Mouse (Mus musculus) hindbrain, embryonic 11.5 days (tissue): ENCODE data around the gene Exoc6b. TPM values are rescaled to one million over a fixed set of nuclear protein-coding genes. Genes with fewer than 3 reads are reported as not detected.

Source experiments
- ATAC-seq: fragments of 200-750 bp; cut with Nextera tagmentation; 2 replicates; pipeline ENCODE4 v1.8.0; 2017; ENCODE audit warnings: mild to moderate bottlenecking, moderate TSS enrichment, moderate library complexity; ENCODE audit not compliant: low FRiP score
- DNase-seq: peaks from one replicate; pipeline ENCODE4 v3.0.0-alpha.2; 2015; ENCODE audit warnings: low spot score
- H3K27ac ChIP-seq: fragments of 300-500 bp; sonication (generic); 2 replicates; pipeline ENCODE4 v1.5.1; 2014; ENCODE audit warnings: mild to moderate bottlenecking, low read depth, low read length
- H3K27me3 ChIP-seq: fragments of 300-500 bp; sonication (generic); 2 replicates; pipeline ENCODE4 v1.6.1; 2014; ENCODE audit warnings: mild to moderate bottlenecking, low read length, moderate library complexity, mixed read lengths; ENCODE audit not compliant: control insufficient read depth, insufficient read depth
- H3K36me3 ChIP-seq: fragments of 300-500 bp; sonication (generic); 2 replicates; pipeline ENCODE4 v1.6.1; 2014; ENCODE audit warnings: mild to moderate bottlenecking, low read length, moderate library complexity, mixed read lengths; ENCODE audit not compliant: control insufficient read depth, insufficient read depth
- H3K4me1 ChIP-seq: fragments of 300-500 bp; sonication (generic); replicated peaks from 2 replicates; pipeline ENCODE4 v1.6.1; 2014; ENCODE audit warnings: low read length, mixed read lengths; ENCODE audit not compliant: control insufficient read depth, insufficient read depth
- H3K4me2 ChIP-seq: fragments of 300-500 bp; sonication (generic); replicated peaks from 2 replicates; pipeline ENCODE4 v1.6.1; 2014; ENCODE audit warnings: mild to moderate bottlenecking, low read depth, low read length
- H3K4me3 ChIP-seq: fragments of 300-500 bp; sonication (generic); 2 replicates; pipeline ENCODE4 v1.5.1; 2014; ENCODE audit warnings: low read depth, low read length
- H3K9ac ChIP-seq: fragments of 300-500 bp; sonication (generic); 2 replicates; pipeline ENCODE4 v1.6.1; 2014; ENCODE audit warnings: low read depth, low read length
- H3K9me3 ChIP-seq: fragments of 300-500 bp; sonication (generic); 2 replicates; pipeline ENCODE4 v1.6.1; 2016; ENCODE audit warnings: low read length; ENCODE audit not compliant: control insufficient read depth
- WGBS: fragments of 180-500 bp; shearing (Covaris S2); extraction: QIAGEN DNeasy Blood & Tissue Kit; methylation state at CpG from one replicate; pipeline ENCODE4 v1.1.7; 2014; 5-methylcytosine and 5-hydroxymethylcytosine counted together
- polyA plus RNA-seq: library from polyadenylated mRNA; unstranded; fragments of >200 nt; fragmentation: Nextera tagmentation; extraction: Ambion mirVana; gene quantifications from 2 replicates; pipeline ENCODE4 v1.2.1, GENCODE M21; 2014

Exoc6b gene
- polyA plus RNA-seq, 1 experiment from 2014 or later, result 46.4 TPM

DNA sequence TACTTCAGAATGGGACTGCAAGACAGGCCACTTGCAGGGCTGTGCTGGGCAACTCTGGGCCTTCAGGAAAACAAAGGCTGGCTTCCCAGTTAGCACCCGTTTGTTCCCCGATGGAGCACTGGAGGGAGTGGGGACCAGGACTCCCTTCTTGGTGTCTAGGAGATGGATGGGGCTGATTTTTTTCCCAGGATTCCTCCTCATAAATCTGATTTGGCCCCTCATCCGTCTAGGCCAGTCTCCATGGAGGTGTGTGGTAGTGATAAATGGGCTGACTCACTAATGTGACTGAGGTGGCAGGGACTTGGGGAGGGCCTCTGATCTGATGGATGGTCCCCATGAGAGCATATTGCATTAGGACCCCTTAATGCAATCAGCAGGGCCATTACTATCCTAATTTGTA lies 470.6 kb downstream of the Exoc6b start:
- Histone ChIP-seq H3K4me3 (no peak overlapping the region), H3K9me3 (no peaks in the 10 kb centered on the region), H3K27ac (0 out of 2 replicates have a peak overlapping the region, but pooled peaks have one; percentile 2), H3K4me1 (no peaks in the 10 kb centered on the region), H3K9ac (no peak overlapping the region), H3K4me2 (no peak overlapping the region), H3K27me3 (no peaks in the 10 kb centered on the region), H3K36me3 (no peaks in the 10 kb centered on the region)
- peak; percentile 69 for ATAC-seq
- no peak for DNase-seq
- 67% methylated on average over 3 of the region's 3 CpGs for WGBS

DNA sequence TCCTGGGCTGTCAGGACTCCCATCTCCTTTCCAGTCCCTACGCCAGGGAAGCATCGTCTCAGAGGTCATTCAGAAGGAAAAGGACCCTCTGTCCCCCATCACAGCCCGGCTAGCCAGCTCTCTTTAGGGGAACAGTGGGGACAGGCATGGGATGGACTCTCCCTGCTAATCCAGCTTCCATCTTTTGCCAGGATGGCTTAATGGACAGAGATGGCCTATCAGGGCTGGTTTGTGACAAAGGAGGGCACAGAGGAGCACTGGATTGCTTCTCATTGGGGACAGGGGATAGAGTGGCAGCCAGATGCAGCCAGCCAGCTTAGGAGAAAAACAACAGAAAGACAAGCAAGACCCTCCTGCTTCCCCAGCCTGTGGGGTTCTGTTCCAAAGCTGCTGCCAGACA lies 474.7 kb downstream of the Exoc6b start:
- no peak overlapping the region for H3K9ac ChIP-seq
- H3K27me3 ChIP-seq, result peaks cover 5% of the 10 kb centered on the region
- 24% methylated on average over 3 of the region's 3 CpGs for WGBS
- H3K27ac ChIP-seq, result 0 out of 2 replicates have a peak overlapping the region, but pooled peaks have one; percentile 75
- DNase-seq (peak; percentile 49), ATAC-seq (0 out of 2 replicates have a peak, but pooled peaks have one; percentile 20)
- H3K4me1 ChIP-seq, result no peaks in the 10 kb centered on the region; the same call in 1 of the 2 replicates
- no peaks in the 10 kb centered on the region for H3K9me3 ChIP-seq
- H3K4me2 ChIP-seq, result peak overlapping the region; percentile 1; the same call in 1 of the 2 replicates
- H3K4me3 ChIP-seq, result no peak overlapping the region
- H3K36me3 ChIP-seq, result no peaks in the 10 kb centered on the region

DNA sequence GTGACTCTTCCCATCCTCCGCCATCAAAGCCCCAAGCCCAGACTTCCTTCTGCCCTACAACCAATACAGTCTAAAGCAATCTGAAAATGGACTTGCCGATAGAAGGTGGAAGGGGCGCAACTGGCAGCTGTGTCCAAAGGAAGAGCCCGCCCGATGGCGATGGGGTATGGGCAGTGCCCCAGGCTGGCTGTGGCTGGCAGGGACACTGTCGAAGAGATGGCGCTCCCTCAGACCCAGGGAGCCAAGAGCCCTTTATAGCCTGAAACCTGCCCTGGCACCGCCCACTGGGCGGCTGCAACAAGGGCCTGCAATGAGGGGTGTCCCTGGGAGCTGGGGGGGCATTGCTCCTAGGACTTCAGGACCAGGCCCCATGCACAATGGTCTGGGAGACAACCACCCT lies 475.6 kb downstream of the Exoc6b start, which contains the start of gene Cyp26b1:
Cyp26b1 (minus strand) TSS at position 216 of the 400 bp plus-strand sequence.
- 69% methylated on average over 10 of the region's 10 CpGs for WGBS
- Histone ChIP-seq H3K9ac (peak within 1 kb of the TSS; percentile 57), H3K4me1 (no peaks in the 10 kb centered on the region; the same call in 1 of the 2 replicates), H3K27ac (peak within 1 kb of the TSS; percentile 75), H3K4me2 (peak within 1 kb of the TSS; percentile 8), H3K4me3 (peak within 1 kb of the TSS; percentile 32), H3K27me3 (peaks cover 14% of the 10 kb centered on the region), H3K36me3 (no peaks in the 10 kb centered on the region), H3K9me3 (no peaks in the 10 kb centered on the region)
- ATAC-seq, result peak; percentile 39; the same call in 1 of the 2 replicates
- DNase-seq, result peak; percentile 53

DNA sequence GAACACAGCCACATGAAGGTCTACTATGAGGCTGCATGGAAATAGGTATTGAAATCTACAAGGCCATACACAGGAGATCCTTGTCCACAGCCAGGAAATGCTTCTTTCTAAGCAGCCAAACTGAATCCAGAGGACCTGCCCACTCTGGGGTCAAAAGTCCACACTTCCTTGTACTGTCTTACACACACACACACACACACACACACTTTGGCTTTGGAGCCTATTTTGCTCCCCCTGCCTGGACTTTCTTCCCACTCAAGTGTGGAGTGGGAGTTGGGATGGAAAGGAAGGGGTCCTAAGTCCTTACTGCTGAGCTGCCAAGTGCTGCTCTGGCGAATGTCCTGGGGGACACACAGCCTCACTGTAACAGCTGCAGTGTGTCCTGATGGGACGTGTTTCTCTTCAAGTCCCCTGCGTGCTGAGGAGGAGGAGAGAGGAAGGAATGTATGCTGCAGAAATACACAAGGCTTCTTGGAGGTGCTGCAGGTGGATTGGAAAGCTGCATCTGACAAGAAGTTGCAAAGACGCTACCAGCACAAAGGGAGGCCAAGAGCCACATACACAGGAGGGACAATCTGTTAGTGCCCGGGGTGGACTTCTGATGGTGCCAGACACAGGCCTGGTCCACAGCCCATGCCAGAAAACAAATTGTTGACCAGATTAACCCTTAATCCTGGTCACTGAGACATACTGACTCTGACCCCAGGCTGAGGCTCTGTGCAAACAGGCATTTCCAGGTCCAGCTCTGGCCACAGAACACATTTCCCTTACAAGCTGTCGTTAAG lies 478.2 kb downstream of the Exoc6b start:
- no peak for ATAC-seq
- peaks cover 33% of the 10 kb centered on the region for H3K27me3 ChIP-seq
- H3K9ac ChIP-seq, result peak overlapping the region; percentile 57; the same call in 1 of the 2 replicates
- DNase-seq, result peak; percentile 6
- no peaks in the 10 kb centered on the region for H3K9me3 ChIP-seq
- 58% methylated on average over 6 of the region's 6 CpGs for WGBS
- H3K4me1 ChIP-seq, result peaks cover 2% of the 10 kb centered on the region; the same call in 1 of the 2 replicates
- H3K27ac ChIP-seq, result 0 out of 2 replicates have a peak overlapping the region, but pooled peaks have one; percentile 17
- no peaks in the 10 kb centered on the region for H3K36me3 ChIP-seq
- peak overlapping the region; percentile 31 for H3K4me2 ChIP-seq
- peak overlapping the region; percentile 32 for H3K4me3 ChIP-seq

DNA sequence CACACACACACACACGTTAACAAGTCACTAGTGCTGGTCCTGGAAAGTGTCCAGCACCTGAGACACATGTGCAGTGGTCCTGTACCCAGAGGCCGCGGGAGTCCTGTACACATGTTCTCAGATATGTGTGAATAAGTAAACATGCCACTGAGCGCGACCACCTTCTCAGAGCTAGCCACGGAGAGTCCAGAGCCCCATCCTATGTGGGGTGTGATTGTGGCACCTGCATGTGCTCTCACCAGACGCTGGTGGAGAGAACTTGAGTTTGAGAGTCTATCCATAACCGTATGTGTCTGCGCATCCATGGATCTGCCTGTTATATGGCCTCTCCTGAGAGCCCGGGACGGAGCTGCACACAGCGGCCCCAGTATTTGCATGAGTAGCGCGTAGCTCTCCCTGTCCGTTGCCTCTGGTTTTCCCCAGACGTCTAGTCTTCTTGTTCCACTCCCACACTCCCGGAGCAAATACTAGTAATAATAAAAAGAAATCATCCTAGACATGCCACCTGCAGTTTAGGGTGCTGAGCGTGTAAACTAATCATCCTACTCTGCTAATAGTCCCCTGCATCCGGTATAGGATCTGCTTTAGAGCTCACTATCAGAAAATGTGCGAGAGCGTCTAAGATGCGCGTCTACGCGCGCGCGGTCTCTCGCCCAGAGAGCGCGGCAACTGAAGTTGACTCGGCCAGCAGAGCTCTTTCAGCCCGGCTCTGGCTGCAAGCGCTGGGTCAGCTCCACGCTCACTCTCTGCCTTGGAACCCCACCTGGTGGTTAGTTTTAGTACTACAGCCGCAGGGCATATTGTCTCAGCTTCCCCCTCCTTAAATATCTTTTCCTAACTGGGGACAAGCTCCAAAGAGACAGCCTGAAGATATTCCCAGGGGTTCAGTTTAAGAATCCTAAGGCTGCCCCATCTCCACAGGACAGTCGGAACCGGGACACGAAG lies 479.3 kb downstream of the Exoc6b start:
- Histone ChIP-seq H3K27me3 (peaks cover 44% of the 10 kb centered on the region), H3K4me3 (peak overlapping the region; percentile 55), H3K4me2 (peak overlapping the region; percentile 88), H3K36me3 (no peaks in the 10 kb centered on the region), H3K9ac (peak overlapping the region; percentile 48; the same call in 1 of the 2 replicates), H3K27ac (0 out of 2 replicates have a peak overlapping the region, but pooled peaks have one; percentile 20), H3K9me3 (no peaks in the 10 kb centered on the region), H3K4me1 (peaks cover 5% of the 10 kb centered on the region)
- 3% methylated on average over 39 of the region's 39 CpGs for WGBS
- DNase-seq, result peak; percentile 95
- peak; percentile 58 for ATAC-seq

DNA sequence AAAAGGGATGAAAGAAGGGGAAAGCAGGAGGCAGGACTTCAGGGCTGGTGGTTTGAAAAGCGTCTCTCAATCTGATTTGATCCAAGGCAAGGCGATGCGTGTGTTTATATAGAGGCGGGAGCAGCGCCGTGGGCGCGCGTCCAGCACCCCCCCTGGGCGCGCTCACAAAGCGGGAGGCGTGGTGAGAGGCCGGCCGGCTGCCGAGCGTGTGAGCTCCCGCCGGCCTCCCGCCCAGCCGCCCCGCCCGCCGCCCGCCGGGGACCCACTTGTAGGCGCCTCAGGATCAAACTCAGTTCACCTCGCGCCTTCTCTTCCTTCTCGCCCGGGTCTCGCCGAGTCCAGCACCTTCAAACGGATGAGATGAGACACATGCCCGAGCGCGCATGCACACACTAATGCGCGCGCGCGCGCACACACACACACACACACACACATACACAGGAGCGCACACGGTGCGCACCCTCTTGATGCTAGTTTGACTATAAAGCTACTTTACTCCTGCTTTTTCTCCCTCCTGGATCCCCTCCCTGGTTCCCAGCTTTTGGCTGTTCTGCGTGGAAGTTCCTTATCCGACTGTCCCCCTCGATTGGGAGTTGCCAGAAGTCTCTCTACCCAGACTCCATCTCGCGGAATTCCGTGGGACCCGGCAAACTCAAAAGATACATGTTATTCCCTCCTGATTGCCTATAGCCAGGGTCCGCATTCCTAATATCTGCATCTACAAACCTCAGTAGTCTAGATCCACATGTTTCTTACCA lies 480.2 kb downstream of the Exoc6b start:
- Histone ChIP-seq H3K9ac (peak overlapping the region; percentile 71), H3K9me3 (no peaks in the 10 kb centered on the region), H3K4me2 (peak overlapping the region; percentile 88), H3K4me3 (peak overlapping the region; percentile 55), H3K36me3 (no peaks in the 10 kb centered on the region), H3K27ac (peak overlapping the region; percentile 37), H3K27me3 (peaks cover 53% of the 10 kb centered on the region), H3K4me1 (peaks cover 10% of the 10 kb centered on the region)
- peak; percentile 43 for ATAC-seq
- peak; percentile 81 for DNase-seq
- WGBS, result under 1% methylated on average over 46 of the region's 54 CpGs

DNA sequence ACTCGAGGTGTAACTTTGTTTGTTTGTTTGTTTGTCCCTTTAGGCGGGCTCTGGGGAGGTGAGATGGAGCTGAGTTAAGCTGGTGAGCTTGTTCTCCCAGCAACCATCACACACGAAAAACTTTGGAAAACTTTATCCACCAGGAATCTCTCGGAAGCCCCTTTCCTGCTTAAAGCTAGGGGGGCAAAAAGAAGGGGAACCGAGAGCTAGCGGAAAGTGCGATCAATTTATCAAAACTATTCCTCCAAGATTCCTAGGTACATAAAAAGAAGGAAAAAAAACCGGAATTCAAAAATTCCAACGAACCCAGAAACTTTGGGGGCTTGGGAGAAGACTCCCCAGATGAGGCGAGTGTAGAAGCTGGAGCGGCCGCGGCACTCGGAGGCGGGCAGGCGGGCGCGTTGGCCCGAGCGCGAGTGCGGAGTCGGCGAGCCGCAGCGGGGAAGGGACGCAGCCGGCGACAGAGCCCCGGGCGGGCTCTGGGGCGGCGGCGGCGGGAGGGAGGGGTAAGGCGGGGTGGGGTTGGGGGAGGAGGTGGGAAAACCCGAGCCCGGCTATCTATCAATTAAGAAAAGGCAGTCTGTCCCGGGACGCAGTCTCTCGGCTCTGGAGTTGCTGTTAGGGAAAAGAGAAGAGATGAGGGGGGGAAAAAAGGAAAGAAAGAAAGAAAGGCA lies 481.0 kb downstream of the Exoc6b start:
- peak overlapping the region; percentile 88 for H3K4me2 ChIP-seq
- H3K9me3 ChIP-seq, result no peaks in the 10 kb centered on the region
- DNase-seq (peak; percentile 65), ATAC-seq (peak; percentile 18; the same call in 1 of the 2 replicates)
- peak overlapping the region; percentile 71 for H3K9ac ChIP-seq
- no peaks in the 10 kb centered on the region for H3K36me3 ChIP-seq
- H3K27ac ChIP-seq, result peak overlapping the region; percentile 75
- H3K4me1 ChIP-seq, result peaks cover 10% of the 10 kb centered on the region
- peak overlapping the region; percentile 55 for H3K4me3 ChIP-seq
- peaks cover 60% of the 10 kb centered on the region for H3K27me3 ChIP-seq
- under 1% methylated on average over 38 of the region's 41 CpGs for WGBS
